Mouse (Mus musculus) layer of hippocampus, adult 9-10 months (tissue): ENCODE measurements at regions not wholly inside any gene's neighbourhood (a gene's known extent, or its start where the extent isn't known, plus 50 kb on each side); places are given as distances from the start of the nearest gene placed in this dataset.
A peak's percentile ranks its signal among the peaks of the same experiment; 100 is the strongest.

Experiments used
- DNase-seq: peaks from one replicate; pipeline ENCODE4 v3.0.0; 2022; ENCODE audit warnings: low spot score

DNA sequence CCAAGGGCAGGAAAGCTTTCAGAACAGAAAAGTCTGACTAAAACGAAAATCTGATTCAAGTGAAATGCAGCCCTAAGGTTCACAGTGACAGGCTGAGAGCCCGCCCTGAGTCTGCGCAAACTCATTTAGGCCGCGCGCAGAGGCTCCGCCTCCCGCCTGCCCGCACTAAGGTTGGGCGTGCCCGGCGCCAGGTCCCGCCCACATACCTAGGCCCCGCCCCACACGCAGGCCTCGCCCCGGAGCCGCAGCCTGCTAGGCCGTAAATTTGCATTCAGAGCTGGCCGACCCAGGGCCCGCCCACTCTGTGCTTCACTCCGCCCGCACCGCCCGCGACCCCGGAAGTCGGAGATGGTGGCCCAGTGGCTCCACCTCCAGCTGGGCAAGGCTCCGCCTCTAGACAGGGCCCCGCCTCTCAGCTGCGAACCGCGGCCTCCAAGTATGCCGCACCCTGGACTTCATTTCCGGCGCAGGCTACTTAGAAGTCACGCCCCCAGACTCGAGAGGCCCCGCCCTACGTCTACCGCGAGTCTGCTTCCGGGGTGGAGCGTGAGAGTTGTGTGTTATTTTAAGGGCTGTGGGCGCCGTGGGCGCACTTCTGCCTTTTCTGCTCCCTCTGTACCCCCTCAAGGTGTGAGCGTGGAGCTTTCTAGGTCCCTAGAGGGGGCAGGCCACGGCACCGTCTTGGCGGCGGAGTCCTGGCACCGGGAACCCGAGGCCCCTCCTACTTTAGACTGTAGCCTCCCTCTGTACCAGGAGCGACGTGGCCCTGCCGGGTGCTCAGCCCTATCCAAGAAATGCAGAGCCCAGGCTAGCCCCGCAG, 52.3 kb upstream of the Wnt7b start:
- peak; percentile 97 for DNase-seq

DNA sequence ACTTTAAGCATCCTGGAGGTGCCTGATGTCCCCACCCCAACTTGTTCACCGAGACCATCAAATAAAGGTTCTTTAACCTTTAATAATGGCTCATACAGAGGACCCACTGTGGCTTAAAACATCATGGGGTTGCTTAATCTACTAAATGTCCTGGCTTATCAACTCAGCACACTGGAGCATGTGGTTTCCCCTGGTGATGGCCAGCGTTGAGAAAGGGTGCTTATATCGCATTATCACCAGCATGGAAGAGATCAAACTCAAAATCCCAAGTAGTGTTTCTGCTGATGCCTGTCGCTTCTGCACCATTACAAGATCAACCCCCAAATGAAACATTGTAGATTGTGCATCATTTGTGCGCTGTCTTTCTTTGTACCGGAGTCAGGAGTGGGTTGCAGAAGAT, 53.2 kb upstream of the Wnt7b start:
- no peak for DNase-seq

DNA sequence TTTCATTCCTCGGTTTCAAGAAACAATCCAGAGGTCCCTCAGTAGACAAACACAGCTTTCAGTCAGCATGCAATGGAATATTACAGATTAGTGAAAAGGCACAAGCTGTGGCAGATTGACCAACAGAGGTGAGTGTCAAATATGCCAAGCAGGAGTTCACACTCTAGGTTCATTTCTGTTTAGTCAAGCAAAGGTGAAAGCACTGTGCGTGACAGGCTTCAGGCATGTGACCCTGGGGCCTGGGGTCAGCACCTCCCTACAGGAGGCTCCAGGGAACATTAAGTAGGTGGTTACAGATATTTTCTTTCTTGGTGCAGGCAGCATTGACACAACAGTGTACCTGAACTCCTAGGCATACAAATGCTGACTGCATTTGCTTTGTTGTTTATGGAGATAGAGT, 57.3 kb upstream of the Wnt7b start:
- DNase-seq, result no peak

DNA sequence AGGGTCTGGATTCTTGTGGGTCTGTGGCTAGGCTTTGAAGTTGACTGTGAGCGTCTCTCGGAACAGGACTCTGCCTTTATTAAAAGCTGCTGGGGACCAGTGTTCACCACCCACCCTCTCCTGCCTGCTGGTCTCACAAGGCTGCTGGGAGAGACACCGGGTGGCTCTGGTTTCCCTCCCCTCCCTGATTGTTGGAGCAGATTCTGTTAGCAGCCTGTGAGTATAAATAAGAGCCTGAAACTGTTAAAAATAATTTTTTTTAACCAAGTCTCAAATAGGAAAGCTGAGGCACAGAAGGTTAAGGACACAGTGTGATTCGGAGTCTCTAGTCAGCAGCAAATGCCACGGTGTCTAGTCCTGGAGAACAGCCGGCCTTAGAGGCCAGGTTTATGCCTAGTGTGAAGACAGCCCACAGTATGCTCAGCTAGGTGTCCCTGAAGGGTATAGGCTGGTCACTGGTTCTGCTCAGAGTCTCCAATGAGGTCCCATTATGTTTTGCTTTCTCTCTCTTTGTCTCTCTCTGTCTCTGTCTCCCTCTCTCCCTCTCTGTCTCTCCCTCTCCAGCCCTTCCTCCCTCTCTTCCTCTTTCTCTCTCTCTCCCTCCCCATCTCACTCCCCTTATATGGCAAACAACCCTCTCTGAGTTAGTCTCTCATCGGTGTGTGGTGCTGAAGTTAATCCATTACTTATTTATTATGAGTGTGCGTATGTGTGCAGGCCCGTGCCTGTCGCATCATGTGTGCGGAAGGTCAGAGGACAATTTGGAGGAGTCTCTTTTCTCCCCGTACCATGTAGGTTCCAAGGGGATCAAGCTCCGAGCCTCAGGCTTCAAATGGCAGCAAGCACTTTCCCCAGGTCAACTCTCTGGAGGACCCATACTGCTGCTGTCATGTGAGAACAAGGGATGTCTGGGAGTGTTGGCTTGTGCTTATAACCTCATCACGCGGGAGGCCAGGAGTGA, 59.1 kb upstream of the Wnt7b start:
- DNase-seq, result no peak

DNA sequence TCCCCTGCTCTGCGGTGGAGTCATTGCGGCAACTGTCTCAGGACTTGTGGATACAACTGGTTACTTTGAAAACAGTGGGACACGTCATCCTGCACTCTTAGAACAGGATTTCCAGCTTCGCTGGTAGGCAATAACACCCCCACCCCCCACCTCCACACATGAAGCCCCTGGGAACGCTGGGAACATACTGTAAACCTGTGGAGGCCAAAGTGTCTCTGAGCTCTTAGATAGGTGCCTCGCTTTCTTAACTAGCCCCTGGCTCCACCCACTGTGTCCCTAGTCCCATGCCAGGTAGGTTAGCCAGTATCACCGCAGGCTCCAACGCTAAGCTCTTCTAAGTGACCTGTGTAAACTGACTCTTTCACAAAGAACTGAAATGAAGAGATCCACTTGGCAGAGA, 63.1 kb upstream of the Wnt7b start:
- DNase-seq, result no peak

DNA sequence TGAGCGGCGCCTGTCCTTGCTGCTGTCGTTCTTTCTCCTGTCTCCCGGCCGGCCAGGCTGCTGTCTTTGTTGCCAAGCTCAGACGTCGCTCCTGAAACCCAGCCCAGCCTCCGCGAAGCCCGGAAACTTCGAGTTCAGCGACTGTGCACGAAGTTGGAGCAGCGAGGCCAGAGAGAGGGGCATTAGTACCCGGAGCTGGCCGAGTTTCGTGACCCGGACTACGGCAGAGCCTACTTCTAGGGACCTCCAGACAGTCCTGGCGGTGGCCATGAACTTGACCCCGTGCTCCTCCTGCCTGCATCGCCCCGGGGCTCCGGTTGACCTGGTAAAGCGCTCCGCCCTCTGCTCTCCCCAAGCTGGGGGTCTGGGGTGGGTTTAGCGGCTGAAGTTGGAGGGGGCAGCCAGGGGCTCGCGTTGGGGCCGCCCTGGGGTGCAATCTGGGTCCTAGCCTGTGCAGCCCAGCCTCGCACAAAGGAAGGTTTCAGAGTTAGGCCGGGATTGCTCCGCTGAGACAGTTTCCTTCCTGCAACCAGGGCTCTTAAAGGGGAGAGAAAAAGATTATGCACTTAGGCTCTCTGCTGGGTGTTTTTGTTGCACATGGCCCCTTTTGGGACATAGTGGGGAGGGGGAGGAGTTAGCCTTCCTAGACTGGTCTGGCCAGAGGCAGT, 63.8 kb upstream of the Wnt7b start:
- DNase-seq, result no peak

DNA sequence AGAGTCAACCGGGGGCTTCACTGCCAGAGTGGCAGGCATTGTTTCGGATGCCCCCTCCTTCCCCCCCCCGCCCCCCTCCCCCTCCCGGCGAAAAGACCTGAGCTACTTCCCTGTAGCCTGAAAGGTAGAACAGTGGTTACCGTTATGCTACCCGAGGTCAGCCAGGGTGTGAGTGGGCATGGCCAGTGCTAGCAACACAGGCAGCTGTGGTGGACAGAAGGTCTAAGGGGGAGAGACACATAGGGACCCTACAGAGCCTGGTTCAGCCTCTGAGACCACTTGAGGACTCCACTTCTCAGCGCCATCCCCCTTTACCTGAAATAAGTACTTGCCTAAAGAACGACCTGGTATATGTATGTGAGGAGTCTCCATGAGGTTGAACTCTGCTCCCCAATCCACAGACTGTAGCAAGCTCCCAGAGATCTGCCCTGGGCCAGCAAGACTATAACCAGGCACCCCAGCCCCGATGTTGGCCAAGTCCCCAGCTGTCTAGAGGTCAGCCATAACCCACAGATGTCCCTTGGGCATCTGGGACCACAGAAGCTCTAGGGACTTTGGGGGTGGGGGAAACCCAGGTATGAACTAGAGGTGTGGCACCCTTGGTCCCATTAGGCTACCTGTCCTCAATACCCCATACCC, 64.5 kb upstream of the Wnt7b start:
- DNase-seq, result no peak

DNA sequence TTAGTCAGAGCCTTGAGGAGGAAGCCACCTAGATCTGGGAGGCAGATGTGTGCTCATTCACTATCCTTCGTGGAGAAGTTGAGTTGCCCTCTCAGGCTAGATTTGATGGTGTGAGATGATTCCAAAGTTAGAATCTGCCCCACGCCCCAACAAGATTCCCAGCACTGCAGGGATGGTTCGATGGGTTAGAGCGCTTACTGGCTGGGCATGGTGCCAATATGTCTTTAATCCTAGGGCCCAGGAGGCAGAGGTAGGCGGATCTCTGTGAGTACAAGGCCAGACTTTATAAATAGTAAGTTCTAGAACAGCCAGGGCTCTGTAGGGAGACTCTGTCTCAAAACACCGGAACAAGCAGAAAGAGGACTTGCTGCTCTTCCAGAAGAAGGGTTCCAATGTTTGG, 65.3 kb upstream of the Wnt7b start:
- no peak for DNase-seq

DNA sequence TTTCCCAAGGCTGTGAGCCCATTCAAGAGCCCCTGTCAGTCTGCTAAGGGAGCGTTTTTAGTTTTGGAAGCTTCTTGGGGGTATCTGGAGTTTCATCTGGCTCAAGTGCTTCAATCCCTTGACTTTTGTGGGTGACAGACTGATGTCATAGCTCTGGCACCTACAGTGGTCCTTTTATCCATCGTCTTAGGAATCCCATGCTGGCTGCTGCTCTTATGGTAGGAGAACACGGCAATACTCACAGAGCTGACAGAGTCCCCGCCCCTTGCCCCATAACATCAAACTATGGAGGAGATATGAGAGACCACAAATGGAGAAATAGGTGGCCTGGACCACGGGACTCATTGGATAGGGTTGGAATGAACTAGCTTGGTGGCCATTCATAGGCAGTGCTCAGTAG, 68.0 kb upstream of the Wnt7b start:
- no peak for DNase-seq

DNA sequence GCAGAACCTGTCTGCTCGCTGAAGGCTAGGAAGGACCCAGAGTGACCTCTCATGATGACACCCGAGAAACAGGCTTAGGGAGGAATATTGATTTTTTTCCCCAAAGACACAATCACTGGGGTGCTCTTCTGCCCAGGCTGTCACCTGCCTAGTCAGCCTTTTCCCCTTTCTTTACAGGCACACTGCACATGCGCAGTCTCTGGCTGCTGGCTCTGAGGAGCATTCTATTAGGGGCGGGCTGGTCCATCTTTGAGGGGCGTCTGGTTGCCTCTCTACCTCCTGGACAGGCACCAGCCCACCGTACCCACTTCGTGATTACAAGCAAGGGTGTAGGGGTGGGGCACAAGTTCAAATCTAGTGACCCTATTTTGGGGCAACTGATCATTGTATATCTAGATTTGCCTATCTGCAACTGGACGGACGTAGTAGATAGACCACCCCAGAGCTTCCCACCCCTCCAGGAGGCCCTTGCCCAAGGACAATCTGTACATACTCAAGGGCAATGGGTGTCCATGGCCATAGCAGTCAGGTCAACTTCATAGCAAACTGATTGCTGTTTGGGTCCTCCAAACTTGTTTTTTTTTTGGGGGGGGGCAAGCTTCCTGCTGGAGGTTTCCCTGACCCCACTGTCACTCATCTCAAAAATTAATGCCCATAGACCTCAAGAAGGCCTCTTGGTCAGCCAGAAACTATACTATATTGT, 69.6 kb upstream of the Wnt7b start:
- no peak for DNase-seq

DNA sequence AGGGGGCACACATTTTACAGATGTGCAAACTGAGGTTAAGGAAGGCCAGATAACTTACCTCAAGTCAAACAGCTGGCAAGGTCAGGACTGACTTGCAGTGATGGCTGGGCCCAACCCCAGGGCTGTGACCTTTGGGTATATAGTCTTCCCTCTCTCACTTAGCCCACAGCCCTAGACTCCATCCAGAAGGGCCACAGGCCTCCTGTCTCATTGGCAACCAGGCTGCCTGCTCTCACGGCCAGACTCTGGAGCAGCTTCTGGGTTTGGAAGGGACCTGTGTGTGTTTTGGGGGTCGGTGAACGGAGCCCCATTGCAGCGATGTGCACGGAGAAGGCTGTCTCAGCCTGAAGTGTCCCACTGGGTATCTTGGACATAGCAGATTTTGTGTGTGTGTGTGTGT, 70.2 kb upstream of the Wnt7b start:
- DNase-seq, result no peak

DNA sequence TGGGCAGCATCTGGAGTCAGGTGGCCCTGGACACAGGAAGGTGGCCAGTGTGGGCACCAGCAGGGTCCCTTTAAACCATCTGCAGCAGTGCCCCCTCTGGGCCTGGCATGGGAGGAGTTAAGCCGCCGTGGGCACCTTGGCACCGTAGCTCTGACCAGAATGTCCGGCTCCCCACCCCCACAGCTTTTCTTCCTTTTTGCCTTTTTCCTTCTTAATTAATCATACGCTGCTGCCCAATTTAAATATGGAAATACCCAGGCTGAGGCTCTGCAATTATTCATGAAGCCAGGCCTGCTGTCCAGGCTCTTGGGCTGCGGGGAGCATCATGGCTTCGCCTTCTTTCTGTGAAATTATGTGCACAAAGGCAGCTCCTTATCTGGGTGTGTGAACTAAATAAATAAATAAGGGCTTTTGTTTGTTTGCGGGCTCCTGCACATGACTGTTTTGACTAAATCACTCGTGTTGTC, 70.6 kb upstream of the Wnt7b start:
- DNase-seq, result no peak

DNA sequence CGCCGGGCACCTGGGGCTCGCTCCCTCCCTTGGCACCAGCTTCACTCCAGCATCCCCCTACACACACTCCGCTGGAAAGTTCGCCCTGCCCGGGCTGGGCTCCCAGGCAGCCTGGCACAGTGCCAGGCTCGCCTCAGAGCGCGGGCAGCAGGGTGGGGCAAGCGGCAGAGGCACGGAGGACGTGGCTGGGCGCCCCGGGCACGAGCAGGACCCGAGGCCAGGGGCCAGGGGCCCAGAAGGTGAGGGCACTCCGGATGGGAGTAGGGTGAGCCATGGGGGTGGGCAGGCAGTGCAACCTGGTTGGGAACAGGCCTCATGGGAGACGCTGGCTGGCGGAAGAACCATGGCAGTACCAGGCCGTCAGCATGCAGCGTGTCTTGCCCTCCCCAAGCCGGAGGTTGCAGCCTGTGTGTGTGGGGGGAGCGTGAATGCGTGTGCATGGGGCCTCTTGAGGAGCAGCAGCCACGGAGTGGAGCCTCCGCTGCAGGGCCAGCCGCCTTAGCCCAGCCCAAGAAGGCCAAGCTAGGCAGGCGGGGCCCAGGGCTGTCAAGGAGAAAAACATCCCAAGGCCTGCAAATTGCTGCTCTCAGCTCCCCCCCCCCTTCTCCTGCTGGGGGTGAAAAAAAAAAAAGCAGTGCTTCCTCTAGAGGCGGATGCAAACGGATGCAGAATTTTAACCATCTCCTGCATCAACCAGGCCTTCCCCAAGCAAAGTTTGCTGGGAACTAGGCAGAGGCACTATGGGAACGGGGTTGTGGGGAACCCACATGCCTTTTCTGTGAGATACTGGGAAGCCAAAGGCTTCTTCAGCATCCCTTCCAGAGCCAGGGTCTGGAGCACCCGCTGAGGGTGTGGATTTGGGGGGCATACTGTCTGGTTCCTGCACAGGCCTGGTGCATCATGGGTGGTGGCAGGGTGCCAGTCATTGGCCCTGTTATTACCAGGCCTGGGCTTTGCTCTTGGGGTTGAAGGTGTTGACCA, 71.4 kb upstream of the Wnt7b start:
- DNase-seq, result no peak

DNA sequence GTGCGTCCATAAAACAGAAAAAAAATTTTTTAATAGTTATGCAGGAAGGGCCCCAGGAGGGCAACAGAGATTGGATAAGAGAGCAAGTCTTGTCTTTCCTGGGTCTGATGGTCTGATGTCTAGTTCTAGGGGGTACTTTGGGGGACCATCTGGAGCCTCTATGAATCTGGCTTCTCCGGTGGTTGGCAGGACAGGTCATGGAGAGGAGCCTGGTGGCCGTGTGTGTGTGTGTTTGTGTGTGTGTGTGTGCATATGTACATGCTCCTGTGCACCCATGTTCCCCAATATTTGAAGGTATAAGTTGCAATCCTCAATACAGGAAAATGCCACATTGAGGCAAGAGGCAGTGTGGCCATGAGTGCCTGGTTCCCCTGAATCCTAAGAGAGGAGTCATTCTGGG, 72.5 kb upstream of the Wnt7b start:
- DNase-seq, result no peak

DNA sequence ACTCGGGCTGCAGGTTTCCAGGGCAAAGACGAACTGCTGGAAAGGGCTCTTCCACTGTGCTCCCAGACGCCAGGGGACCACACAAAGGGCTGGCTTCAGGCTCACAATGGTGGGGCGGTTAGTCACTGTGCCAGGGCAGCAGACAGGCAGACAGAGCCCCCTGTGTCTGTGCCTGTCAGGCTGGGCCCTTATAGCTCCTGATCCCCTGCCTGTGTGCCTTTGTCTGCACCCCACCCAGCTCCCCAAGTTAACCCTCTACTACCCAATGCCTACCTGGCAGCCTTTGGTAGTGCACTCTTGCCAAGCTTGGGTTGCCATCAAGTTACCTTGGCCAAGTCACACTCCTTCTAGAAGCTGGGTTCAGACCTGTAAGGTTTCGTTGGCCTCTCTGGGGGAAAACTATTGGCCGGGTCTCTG, 73.5 kb upstream of the Wnt7b start:
- no peak for DNase-seq

DNA sequence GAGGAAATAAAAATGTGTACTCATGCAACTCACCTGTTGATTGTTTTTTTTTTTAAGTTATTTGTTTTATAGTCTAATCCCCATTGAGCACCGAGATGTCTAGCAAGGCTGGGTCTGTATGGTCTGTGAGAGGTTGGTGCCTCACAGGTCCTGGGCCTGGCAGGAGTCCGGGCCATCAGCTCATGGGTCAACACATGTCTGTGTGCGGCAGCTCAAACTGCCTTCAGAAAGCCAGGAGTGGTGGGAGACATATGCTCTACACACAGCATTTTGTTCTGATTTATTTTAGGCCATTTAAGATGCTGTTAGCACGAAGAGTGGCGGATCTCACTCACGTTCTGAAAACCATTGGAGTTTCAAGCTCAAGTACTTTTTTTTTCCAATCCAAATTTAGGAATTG, 74.6 kb upstream of the Wnt7b start:
- DNase-seq, result no peak

DNA sequence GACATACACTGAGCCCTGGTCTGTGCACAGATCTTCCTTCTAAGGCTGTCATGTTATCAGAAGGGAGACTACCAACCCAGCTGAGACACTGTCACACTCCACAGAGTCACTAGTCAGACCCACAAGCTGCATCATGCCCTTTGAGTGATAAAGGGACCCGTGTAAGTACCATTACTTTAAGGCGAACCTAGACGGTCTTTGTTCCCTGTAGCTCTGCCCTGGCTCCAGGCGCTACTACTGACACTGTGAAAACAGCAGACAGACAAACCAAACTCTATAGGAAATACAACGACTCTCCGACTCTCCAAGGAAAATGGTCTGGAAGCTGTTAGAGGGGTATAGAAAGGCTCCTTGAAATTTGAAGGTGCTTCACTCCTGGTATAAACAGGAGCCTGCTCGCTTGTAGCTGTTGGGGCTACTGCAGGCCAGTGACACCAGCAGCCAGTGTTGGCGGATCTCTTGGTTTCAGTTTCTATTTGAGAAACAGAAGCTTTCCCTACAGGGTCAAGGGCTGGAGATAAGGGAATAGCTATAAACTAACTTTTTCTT, 75.2 kb upstream of the Wnt7b start:
- DNase-seq, result no peak

DNA sequence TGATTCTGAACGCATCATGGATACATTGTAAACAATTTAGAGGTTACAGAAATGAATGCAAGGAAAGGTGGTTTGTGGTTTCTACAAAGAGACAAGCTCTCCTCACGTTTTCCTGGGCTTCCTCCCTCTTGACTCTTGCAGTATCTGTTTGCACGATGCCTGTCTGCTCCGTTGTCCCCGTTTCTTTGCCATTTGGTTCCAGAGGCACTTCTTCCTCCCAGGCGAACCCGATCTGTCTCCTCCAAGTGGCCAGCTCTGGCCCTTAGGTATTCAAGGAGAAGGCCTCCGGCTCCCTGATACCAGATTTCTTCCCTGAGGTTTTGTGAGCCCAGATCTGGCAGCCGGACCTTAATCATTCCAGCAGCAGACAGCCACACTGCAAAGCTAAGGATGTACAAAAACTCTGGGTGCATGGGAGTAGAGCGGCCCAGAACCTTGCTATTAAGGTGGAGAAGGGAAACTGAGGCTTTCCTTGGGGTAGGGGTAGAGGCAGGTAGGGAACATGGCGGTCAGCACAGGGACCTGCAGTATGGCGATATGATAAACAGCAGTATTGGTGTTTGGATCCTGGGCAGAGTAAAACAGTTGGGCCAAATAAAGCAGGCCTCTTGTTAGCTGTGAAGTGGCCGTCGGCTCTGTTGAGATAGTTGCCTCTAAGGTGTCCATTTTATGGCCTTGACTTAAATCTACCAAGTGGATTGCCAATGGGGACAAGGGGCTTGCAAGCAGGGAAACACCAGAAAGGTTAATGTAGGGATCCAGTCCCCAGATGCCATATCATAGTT, 76.0 kb upstream of the Wnt7b start:
- no peak for DNase-seq
